Mouse (Mus musculus): ENCODE measurements at regions not wholly inside any gene's neighbourhood (a gene's known extent, or its start where the extent isn't known, plus 50 kb on each side); places are given as distances from the start of the nearest gene placed in this dataset.
"Not testable (repeated sequence)": the region's sequence is repeated elsewhere in the genome, so short reads cannot be mapped to it uniquely, and the experiment has no call there.

- DNase-seq, result no peak
Observed at GRCm38 (mm10) chr16:63104938-63105714, 251.0 kb downstream of the Pros1 start.

- DNase-seq, result no peak
Observed at GRCm38 (mm10) chr16:63116456-63116855, 262.3 kb downstream of the Pros1 start.

- no peak for DNase-seq
Observed at GRCm38 (mm10) chr16:63118721-63119120, 264.6 kb downstream of the Pros1 start.

GRCm38 (mm10) chr16:63143851-63144250, 289.7 kb downstream of the Pros1 start:
- no peak for DNase-seq

- no peak for DNase-seq
Observed at GRCm38 (mm10) chr16:63155300-63155821, 301.3 kb downstream of the Pros1 start.

GRCm38 (mm10) chr16:63170101-63170500, 316.0 kb downstream of the Pros1 start:
- no peak for DNase-seq

GRCm38 (mm10) chr16:63179228-63179627, 325.1 kb downstream of the Pros1 start:
- no peak for DNase-seq

GRCm38 (mm10) chr16:63191181-63191580, 337.1 kb downstream of the Pros1 start:
- DNase-seq, result no peak

- no peak for DNase-seq
Observed at GRCm38 (mm10) chr16:63191623-63192022, 337.5 kb downstream of the Pros1 start.

- DNase-seq, result no peak
Observed at GRCm38 (mm10) chr16:63194595-63194994, 340.5 kb downstream of the Pros1 start.

- DNase-seq, result not testable (repeated sequence)
Observed at GRCm38 (mm10) chr16:63213471-63213870, 359.4 kb downstream of the Pros1 start.

GRCm38 (mm10) chr16:63220228-63220879, 366.2 kb downstream of the Pros1 start:
- DNase-seq, result no peak

- DNase-seq, result no peak
Observed at GRCm38 (mm10) chr16:63224608-63225007, 370.5 kb downstream of the Pros1 start.

- no peak for DNase-seq
Observed at GRCm38 (mm10) chr16:63225097-63225496, 371.0 kb downstream of the Pros1 start.

- DNase-seq, result no peak
Observed at GRCm38 (mm10) chr16:63229135-63229534, 375.0 kb downstream of the Pros1 start.

- no peak for DNase-seq
Observed at GRCm38 (mm10) chr16:63229567-63229966, 375.5 kb downstream of the Pros1 start.

GRCm38 (mm10) chr16:63270173-63270572, 416.1 kb downstream of the Pros1 start:
- no peak for DNase-seq

- DNase-seq, result no peak
Observed at GRCm38 (mm10) chr16:63277556-63277955, 423.4 kb downstream of the Pros1 start.

- no peak for DNase-seq
Observed at GRCm38 (mm10) chr16:63278259-63278697, 424.2 kb downstream of the Pros1 start.

- DNase-seq, result no peak
Observed at GRCm38 (mm10) chr16:63287655-63288054, 433.5 kb downstream of the Pros1 start.

GRCm38 (mm10) chr16:63311676-63312075, 457.6 kb downstream of the Pros1 start:
- no peak for DNase-seq

- no peak for DNase-seq
Observed at GRCm38 (mm10) chr16:63313544-63313943, 459.4 kb downstream of the Pros1 start.

GRCm38 (mm10) chr16:63319602-63320001, 465.5 kb downstream of the Pros1 start:
- no peak for DNase-seq

- DNase-seq, result no peak
Observed at GRCm38 (mm10) chr16:63351511-63352125, 497.5 kb downstream of the Pros1 start.
